Mouse (Mus musculus): Measurements from ENCODE around the gene Trim25.

The Trim25 gene

DNA sequence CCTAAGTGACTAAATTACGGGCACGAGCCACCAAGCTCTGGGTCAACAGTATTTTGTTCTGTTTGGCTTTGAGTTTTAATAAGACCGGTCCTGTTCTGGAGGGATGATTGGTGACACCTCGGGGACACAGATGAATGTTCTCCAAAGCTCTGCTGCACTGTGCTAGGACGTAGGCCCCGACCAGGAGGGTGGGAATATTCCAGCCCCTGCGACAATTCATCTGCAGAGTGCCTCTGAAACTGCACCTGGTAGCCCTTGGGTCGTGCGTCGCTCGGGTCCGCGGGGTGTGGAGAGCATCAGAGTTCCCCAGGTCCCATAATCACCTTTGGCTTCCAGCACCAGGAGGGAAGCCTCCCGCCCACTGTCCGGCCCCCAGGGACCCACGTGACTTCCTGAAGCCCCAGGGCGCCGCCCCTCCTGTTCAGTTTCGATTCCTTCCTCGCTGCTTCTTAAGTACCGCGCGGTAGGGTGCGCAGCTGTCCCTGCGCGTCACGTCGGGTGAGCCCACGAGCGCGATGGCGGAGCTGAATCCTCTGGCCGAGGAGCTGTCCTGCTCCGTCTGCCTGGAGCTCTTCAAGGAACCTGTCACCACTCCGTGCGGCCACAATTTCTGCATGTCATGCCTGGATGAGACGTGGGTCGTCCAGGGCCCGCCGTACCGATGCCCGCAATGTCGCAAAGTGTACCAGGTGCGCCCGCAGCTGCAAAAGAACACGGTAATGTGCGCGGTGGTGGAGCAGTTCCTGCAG lies at the start of gene Trim25:
Gene Trim25, plus strand, starts transcription at position 403 of the 749 bp plus-strand sequence.
- in situ Hi-C loops (cut with MboI, MseI), result no loop called here

DNA sequence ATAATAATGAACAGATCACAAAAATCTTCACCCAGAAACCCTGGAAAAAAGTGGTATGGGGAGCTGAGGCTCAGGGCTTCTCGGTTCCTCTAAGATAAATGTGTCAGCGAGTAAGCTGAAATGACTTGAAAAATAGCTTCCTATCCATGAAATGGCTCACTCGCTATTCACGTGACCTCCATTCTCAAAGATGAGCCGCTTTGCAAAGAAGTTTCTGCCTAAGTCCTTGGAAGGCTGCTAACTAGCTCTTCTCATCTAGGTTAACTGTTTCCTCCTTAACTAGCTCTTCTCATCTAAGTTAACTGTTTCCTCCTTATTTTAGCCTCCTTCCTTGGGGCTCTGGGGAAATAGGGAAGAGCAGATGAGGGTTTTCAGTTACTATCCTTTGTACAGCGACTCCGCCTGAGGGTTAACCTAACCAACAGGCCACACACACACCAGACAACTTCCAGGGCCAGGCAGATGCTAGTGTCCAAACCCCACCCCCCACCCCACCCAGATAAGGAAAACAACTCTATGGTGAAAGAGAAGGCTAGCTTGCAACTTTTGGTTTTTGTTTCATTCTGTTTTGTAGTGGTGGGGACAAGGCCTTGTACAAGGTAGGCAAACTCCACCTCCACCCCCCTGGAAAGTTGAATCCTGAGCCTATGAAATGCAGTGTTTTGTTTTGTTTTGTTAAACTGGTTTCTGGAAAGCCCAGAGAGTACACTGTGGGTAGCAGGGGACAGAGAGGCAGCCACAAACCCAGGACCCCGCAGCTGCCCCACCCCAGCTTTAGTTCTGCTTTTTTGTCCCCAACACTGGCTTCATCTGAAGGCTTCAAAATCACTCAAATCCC lies 49.2 kb upstream of the Trim25 start:
- in situ Hi-C loops (cut with MboI, MseI), result no loop called here

DNA sequence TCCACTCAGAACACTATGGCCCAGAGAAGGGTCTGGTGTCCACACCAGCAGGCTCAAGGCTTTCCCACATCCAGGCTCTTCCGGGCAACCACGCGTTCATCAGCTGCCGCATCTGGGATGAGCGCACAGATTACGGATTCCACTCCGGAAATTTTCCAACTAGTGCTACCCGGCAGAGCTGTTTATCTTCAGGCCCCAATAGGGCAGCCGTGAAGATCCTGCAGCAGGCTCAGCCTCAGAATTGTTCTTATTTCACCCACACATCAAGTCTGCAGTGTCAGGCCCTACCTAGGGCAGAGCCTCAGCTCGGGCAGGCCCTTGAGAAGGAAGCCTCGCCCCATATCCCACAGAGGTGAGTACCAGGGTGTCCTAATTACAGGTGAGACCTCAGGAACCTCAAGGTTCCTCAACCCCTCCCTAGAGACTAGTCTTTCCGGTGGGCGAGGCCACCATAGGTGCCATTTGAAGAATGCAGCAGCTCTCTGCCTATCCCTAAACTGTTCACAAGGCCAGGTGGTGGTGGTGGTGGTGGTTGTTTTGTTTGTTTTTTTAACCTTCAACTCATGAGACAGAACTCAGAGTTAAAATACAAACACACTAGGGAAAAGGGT lies 48.4 kb upstream of the Trim25 start:
- in situ Hi-C loops (cut with MboI, MseI), result no loop called here

DNA sequence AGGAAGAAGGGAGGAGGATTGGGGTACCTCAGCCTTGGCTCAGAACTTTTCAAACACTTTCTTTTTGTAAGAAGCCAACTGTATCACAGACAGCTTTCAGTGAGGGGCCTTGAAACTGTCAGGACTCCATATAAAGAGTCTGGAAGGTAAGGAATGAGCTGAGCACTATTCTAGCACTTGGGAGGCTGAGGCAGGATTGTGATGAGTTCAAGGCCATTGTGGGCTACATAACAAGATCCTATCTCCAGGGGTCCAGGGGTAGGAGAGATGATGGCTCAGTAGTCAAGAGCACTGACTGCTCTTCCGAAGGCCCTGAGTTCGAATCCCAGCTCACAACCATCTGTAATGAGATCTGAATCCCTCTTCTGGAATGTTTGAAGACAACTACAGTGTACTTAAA lies 47.6 kb upstream of the Trim25 start:
- in situ Hi-C loops (cut with MboI, MseI), result no loop called here

DNA sequence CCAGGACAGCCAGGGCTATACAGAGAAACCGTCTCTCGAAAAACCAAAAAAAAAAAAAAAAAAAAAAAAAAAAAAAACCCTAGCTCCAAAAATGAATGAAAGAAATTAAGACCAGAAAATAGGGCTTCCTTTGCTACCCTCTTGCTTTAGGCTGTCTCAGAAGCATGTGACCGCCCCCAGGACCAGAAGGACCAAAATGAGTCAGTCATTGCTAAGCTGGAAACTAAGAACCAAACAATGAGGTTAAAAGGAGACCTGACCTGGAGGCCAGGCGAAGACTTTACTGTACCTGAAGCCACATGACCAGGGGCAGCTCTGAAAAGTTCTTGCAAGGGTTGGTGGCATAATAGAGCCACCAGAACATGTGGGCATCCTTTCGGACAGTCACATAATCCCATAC lies 47.1 kb upstream of the Trim25 start:
- in situ Hi-C loops (cut with MboI, MseI), result no loop called here

DNA sequence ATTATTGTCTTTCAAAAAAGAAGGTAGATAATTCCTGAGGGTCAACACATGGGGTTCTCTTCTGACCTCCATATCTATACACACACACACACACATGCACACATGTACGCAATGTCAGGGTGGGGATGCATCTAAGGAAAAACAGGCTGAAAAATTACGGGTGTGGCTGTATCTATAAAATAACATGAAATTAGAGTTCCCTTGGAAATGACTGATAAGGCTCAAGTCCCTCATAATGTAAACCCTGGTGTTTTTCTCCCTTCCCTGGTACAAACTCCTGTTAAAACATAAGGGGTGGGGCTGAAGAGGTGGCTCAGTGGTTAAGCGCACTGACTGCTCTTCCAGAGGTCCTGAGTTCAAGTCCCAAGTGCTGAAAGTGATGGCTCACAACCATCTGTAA lies 45.6 kb upstream of the Trim25 start:
- in situ Hi-C loops (cut with MboI, MseI), result no loop called here

DNA sequence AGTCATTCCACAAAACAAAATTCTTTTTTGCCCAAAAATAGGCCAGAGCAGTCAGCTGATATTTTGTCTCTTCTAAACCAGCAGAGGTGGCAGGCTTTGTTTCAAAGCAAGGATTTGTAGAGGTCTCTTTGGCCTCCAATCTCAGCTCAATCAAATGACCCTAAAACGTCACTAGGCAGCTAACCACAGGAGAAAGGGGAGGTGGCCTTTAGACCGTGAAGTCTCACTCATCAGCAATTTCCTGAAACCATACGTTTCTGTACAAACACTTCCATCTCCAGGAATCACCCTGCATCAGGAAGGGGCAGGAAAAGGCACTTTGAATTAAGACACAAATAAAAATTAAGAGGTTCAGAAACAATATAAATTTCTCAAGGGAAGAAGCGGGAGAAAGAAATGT lies 44.4 kb upstream of the Trim25 start:
- in situ Hi-C loops (cut with MboI, MseI), result no loop called here

DNA sequence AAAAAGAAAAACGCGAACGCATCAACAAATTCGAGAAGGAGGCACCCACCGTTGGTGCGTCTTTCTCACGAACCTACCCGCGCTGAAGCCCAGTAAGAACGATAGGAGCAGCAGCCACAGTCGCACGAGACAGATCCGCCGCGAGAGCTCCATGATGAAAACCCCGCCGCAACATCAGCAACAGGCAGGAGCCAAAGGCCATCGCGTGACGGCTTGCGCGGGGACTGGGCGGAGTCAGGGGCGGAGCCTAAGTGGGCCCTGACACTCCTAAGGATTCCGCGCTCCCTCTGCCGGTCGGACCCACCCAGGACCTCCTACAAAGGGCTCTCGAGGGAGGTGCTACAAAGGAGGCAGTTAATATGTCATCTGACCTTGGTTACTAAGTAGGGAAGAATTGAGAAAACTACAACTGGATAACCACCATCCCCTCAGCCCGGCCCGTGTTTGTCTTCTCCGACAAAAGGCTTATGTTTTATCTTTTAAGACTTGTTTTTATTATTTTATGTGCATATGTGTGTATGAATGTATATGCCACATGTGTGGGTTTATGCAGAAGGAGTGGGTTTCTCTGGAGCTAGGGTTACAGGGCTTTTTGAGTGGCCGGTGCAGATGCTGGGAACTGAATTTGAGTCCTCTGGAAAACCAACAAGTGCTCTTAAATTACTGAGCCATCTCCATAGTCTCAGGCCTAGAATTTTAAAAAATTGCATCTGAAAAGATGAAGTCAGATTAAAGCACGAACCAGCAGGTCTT lies 43.8 kb upstream of the Trim25 start, which contains the start of gene Scpep1:
Gene Scpep1, minus strand, starts transcription at position 249 of the 753 bp plus-strand sequence.
- in situ Hi-C loops (cut with MboI, MseI), result no loop called here

DNA sequence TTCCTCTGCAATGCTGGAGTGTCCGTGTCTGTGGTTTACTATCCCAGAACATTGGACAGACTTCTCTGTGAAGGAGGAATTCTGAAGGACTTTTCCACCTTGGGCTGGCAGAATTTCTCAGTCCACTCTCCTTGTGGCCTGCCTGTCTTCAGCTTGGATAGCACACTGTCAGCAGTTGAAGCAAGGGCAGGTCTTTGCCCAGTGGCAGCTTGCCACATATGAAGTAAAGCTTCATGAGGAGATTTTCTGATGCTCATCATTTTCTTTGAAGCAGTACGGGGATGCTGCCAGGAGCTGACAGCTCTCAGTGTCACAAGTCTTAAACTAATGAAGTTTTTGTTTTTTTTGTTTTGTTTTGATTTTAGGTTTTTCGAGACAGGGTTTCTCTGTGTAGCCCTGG lies 40.3 kb upstream of the Trim25 start:
- in situ Hi-C loops (cut with MboI, MseI), result no loop called here

DNA sequence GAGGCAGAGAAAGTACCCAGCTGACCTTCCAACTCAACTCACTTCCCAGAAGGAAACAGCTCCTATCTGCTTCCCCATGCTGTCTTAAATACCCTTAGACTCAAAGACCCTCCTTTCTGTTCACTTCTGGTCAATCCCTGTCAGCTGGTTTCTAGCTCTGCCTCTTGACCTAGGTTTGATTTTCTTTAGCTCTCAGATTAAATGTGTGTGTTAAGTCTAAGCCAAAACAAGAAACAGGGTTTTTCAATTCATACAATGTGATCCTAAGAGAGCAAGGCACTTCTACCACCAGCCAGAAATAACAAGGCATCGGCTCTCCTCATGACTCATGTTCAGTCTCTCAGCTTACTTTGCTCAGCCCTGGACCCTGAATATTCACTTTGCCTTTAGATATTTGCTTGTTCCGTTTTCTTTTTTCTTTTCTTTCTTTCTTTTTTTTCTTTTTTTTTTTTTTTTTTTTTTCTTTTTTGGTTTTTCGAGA lies 32.3 kb upstream of the Trim25 start, which contains the start of gene Elobl:
Gene Elobl, minus strand, starts transcription at position 51 of the 481 bp plus-strand sequence.
- in situ Hi-C loops (cut with MboI, MseI), result no loop called here

DNA sequence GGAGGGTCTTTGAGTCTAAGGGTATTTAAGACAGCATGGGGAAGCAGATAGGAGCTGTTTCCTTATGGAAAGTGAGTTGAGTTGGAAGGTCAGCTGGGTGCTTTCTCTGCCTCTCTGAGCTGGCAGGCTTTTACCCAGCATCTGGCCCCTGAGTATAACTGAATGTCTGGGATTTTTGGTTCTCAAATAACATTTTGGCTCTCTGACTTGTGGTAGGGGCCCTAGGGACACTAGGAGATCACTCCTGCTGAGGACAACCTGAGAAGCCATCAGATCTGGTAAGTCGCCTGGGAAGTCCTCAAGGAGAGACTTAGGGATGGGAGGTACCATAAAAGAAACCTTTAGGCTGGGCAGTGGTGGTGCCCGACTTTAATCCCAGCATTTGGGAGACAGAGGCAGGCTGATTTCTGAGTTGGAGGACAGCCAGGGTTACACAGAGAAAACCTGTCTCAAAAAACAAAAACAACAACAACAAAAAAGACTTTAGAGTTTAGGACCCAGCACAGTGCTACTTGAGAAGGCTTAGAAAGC lies 28.9 kb upstream of the Trim25 start, which contains the start of gene Coil:
Gene Coil, plus strand, starts transcription at position 51 of the 531 bp plus-strand sequence.
- in situ Hi-C loops (cut with MboI, MseI), result no loop called here

DNA sequence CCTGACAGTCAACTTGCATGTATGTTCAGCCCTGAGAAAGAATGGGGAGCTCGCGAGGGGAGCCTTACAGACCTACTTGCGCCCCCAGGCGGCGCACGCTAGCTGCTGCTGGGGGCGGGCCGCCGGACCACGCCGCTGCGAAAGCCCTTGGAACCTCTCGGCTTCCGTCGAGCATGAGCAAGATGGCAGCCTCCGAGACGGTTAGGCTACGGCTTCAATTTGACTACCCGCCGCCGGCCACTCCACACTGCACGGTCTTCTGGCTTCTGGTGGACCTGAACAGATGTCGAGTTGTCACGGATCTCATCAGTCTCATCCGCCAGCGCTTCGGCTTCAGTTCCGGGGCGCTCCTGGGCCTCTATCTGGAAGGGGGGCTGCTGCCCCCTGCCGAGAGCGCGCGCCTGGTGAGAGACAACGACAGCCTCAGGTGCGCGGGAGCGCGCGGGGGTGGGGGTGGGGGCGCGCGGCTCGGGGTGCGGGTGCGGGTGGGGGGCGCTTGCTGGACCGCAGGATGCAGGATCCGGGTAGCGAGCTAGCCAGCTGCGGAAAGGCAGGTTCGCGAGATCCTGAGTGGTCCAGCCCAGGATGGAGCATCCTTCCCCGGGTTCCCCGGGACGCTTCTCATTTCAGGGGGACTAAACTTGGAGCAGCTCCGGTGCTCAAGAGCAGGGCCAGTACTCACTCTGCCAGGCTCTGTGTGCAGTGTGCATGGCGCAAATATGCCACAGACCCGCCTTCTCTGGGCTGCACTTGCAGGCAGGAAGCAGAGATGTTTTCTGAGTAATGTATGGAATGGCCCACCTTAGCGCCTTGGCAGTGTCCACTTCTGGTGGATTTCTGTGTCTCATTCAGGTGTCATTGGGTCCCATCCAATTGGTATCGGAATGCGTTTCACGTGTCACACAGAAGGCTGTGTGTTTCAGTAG lies 25.1 kb upstream of the Trim25 start:
- in situ Hi-C loops (cut with MboI, MseI), result no loop called here

DNA sequence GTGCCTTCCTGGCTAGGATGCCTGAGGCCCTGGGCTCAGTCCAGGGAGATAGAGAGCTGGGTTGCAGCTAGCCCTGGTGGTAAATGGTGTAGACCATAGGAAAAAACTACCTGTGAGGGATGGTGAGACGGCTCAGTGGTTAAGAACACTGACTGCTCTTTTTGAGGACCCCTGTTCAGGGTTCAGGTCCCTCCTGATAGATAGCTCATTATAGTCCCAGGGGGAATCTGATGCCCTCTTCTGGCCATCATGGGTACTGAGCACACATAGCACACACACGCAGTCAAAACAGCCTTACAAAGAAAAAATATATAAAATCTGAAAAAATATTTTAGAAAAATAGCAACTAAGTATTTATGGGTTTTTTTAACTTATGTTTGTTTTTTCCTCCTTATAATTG lies 22.9 kb upstream of the Trim25 start:
- in situ Hi-C loops (cut with MboI, MseI), result no loop called here

DNA sequence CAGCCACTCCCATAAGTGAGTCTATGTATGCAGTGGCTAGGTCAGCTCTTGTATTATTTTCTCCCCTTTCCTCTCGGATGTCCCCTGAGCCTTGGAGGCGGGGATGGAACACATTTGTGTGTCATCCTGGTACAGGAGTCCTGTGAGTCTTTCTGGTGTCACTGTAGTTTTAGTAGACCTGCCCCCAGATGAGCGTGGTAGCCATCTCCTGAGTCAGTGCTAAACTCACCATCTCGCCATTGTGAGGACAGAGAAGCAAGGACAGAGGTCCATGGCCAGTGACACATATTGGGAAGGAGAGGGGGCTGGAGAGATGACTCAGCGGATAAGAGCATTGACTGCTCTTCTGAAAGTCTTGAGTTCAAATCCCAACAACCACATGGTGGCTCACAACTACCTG lies 22.0 kb upstream of the Trim25 start:
- in situ Hi-C loops (cut with MboI, MseI), result no loop called here

DNA sequence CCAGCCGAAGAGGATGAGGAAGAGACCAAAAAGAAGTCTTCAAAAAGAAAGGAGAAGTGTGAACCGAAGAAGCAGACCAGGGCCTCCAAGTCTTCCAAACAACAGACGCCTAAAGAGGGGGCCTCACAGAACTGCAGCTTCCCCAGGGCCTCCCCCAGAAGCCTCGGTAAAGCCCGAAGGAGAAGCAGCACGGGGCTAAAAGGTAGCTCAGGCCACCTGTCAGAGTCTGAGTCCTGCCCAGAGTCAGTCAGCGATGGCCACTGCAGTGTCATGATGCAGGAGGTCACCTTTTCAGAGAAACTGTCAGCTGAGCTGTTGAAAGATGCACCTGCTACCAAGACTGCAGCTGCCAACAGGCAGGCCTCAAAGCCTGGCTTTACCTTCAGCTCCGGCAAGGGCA lies 17.8 kb upstream of the Trim25 start:
- in situ Hi-C loops (cut with MboI, MseI), result no loop called here

DNA sequence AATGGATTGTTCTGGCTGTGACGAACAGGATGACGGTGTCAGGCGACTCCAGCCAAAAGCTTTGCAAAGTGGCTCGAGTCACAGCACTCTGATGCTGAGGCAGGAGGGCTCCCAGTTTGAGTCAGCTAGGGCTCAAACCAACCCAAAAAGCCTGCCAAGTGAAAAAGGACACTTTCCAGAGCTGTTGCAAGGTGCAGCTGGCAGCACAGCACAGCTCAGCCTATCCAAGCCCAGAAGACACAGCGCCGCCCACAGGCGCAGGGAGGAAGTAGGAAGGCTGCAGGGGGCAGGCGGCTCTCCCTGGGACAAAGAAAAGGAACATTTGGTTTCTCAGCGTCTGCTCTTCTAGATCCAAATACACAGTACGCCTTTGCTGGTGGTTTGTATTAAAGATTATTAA lies 12.6 kb upstream of the Trim25 start:
- in situ Hi-C loops (cut with MboI, MseI), result no loop called here

DNA sequence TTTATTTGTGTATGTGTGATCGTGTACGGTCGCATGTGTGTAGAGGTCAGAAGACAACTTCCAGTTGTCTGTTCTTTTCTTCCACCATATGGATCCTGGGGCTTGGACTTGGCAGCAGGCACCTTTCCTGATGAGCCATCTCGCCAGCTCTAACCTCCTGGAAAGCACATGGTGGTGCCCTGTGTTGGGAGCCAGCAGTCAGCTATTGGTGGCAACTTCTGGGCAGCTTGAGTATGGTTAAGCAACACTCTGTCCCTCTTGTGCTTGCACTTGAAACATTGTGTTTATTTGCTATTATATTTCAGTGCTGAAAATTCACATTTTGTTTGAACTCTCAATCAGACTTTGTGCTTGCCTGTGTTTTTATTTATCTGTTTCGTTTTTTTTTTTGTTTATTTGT lies 10.2 kb upstream of the Trim25 start:
- in situ Hi-C loops (cut with MboI, MseI), result no loop called here

DNA sequence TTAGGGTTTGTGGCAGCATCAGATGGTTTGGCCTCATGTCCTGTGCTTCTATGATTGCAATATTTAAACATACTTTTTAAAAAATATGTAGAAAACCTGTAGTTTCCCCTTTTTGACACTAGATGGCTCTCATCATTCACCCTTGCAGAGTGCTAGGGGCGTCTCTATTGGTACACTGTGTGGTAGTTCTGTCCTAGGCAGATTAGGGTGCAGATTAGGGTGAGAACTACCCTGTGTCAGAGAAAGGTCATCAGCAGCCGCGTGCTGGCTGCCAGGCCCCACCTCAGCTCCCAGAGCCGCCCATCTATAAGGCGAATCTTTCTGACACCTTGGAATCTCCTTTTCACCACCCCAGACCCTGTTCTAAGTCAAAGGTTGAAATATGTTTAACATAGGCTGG lies 9.6 kb upstream of the Trim25 start:
- in situ Hi-C loops (cut with MboI, MseI), result no loop called here

DNA sequence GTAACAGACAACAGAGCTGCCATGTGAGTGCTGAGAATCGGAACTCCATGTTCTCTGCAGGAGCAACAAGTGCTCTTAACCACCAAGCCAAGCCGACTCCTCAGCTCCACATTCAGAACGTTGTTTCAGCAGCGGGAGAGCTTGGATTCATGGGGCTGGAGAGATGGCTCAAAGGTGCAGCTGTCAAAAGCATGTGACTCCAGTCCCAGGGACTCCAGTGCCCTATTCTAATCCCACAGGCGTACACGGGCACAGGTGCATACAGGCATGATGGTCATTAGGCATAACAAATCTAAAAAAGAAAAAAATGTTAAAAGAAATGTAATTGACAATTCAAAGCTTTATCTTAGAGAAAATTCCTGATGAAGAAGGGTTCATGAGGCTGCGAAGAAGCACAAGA lies 6.0 kb upstream of the Trim25 start:
- in situ Hi-C loops (cut with MboI, MseI), result no loop called here

DNA sequence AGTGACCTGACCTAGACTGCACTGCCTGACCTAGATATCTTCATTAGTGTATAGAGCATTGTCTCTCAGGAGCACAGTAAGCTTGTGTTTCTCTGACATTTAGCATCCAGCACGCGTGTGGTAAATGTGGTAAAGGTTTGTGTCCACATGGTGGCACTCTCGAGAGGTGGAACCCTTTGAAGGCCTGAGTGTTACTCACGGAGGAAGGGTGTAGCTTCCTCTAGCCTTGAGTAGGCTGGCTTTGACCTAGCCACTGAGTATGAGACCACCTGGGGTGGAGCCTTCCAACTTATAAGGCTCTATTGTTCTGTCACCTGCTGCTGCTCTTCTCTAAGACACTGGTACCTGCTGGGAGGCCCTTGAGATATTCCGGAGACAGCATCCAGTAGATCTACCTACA lies 5.6 kb upstream of the Trim25 start:
- in situ Hi-C loops (cut with MboI, MseI), result no loop called here
